Mouse (Mus musculus) heart, embryonic 15.5 days (tissue): ENCODE measurements at regions not wholly inside any gene's neighbourhood (a gene's known extent, or its start where the extent isn't known, plus 50 kb on each side); places are given as distances from the start of the nearest gene placed in this dataset.
A peak's percentile ranks its signal among the peaks of the same experiment; 100 is the strongest.

ENCODE experiments used
- ATAC-seq: fragments of 200-750 bp; cut with Nextera tagmentation; replicated peaks from 2 replicates; pipeline ENCODE4 v1.8.0; 2017; ENCODE audit warnings: low read depth, moderate TSS enrichment; ENCODE audit not compliant: insufficient number of reproducible peaks, insufficient read depth, low FRiP score
- H3K27ac ChIP-seq: fragments of 300-500 bp; sonication (generic); 2 replicates; pipeline ENCODE4 v1.5.1; 2015; ENCODE audit warnings: mild to moderate bottlenecking, inconsistent platforms
- H3K27me3 ChIP-seq: fragments of 300-500 bp; sonication (generic); 2 replicates; pipeline ENCODE4 v1.6.1; 2015; ENCODE audit warnings: inconsistent platforms
- H3K36me3 ChIP-seq: fragments of 300-500 bp; sonication (generic); 2 replicates; pipeline ENCODE4 v1.6.1; 2015; ENCODE audit warnings: mild to moderate bottlenecking, inconsistent platforms
- H3K4me1 ChIP-seq: fragments of 300-500 bp; sonication (generic); replicated peaks from 2 replicates; pipeline ENCODE4 v1.6.1; 2015; ENCODE audit warnings: inconsistent platforms
- H3K4me2 ChIP-seq: fragments of 300-500 bp; sonication (generic); 2 replicates; pipeline ENCODE4 v1.6.1; 2015; ENCODE audit warnings: inconsistent platforms, mild to moderate bottlenecking, moderate library complexity
- H3K4me3 ChIP-seq: fragments of 300-500 bp; sonication (generic); 2 replicates; pipeline ENCODE4 v1.5.1; 2015; ENCODE audit warnings: mild to moderate bottlenecking, inconsistent platforms
- H3K9ac ChIP-seq: fragments of 300-500 bp; sonication (generic); 2 replicates; pipeline ENCODE4 v1.6.1; 2015; ENCODE audit warnings: mild to moderate bottlenecking, inconsistent platforms
- H3K9me3 ChIP-seq: fragments of 300-500 bp; sonication (generic); replicated peaks from 2 replicates; pipeline ENCODE4 v1.6.1; 2016; ENCODE audit warnings: inconsistent platforms
- WGBS: fragments of 180-500 bp; shearing (Covaris S2); methylation state at CpG from one replicate; pipeline ENCODE4 v1.1.7; 2015; ENCODE audit warnings: mixed read lengths; 5-methylcytosine and 5-hydroxymethylcytosine counted together

DNA sequence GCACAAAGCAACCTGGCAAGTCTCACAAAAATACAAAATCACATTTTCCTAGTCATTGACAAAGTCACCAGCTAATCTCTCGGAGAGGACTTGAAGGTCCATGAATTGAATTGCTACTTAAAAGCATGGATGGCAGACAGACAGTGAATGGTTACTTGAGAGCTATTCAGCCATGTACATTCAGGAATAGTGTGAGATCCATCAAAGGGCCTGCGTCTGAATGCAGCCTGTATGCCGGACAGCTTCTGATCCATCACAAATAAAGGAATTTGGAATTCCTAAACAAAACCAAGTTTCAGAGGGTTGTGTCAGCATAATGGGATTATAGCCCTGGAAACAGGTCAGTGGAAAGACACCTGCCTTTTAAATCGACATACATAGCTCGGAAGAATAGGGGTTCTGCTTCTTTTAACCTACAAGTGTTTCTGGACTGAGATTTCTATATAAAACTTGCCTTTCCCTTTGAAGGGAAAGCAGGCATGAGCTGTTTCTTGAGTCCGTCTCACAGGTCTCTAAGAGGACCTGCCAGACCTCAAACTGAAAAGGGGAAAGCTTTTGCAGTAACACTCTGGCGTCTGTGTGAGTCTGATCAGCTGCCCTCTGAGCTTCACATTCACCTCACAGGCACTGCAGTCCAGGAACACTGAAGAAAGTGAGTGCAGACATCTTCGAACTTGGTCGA, 144.1 kb upstream of the Nabp1 start:
- 72% methylated on average over 9 of the region's 9 CpGs for WGBS
- Histone ChIP-seq H3K27me3 (no peaks in the 10 kb centered on the region), H3K4me2 (no peak overlapping the region), H3K4me3 (no peak overlapping the region), H3K9ac (no peak overlapping the region), H3K36me3 (no peaks in the 10 kb centered on the region), H3K27ac (no peak overlapping the region), H3K9me3 (no peaks in the 10 kb centered on the region), H3K4me1 (no peaks in the 10 kb centered on the region)
- ATAC-seq = no peak

DNA sequence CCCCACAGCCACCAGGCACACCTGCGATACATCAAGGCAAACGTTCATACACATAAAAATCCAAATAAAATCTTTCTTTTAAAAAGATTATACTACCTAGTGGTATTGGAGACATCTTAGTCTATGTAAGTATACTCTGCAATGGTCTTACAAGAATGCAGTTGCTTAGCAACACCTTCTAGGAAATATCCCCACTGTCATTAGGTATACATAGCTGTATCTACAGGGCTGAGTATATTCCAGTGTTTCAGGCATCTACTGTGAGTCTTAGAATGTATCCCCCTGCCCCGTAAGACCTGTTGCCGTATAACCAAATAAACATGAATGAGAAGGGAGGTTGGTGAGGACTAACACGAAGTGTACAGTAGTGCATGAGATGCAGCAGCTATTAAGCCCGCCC, 142.8 kb upstream of the Nabp1 start:
- H3K36me3 ChIP-seq = no peaks in the 10 kb centered on the region
- 84% methylated on average over 6 of the region's 6 CpGs for WGBS
- H3K9ac ChIP-seq = no peak overlapping the region
- no peak overlapping the region for H3K27ac ChIP-seq
- no peaks in the 10 kb centered on the region for H3K4me1 ChIP-seq
- H3K4me3 ChIP-seq = no peak overlapping the region
- H3K27me3 ChIP-seq = no peaks in the 10 kb centered on the region
- H3K9me3 ChIP-seq = no peaks in the 10 kb centered on the region
- H3K4me2 ChIP-seq = no peak overlapping the region
- ATAC-seq = no peak

DNA sequence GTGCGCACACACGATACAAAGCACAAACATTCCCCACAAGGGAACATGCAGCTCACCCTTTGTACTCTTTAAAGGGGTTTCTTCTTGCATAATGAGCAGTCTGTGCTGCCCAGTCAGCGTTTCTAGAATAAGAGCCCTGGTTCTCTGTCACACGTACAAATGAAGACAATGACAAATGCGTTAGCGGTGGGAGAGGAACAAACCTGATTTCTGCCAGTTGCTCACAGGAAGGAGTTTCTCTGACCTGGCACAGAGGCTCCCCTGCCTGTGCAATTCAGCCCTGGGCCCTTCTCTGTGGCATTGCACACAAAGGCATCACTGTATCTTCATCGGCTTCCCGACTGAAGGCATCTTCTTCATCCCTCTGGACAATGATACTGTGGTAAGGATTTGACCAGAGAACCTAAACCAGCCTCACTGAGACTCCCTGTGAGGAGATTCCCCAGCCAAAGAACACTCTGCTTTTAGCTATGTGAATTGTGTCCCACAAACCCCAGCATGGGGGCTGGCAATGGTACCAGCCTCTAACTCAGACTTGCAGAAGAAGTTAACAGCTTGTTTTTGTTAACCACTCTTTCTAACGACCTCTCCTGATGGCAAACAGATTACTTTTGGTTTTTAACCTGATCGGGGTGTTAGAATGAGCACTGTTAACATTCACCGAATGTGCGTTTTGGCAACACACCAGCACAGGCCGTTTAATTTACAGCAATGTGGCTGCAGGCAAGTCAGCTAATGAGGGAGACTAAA, 139.5 kb upstream of the Nabp1 start:
- H3K9ac ChIP-seq = no peak overlapping the region
- no peak for ATAC-seq
- 61% methylated on average over 13 of the region's 13 CpGs for WGBS
- H3K4me1 ChIP-seq = no peaks in the 10 kb centered on the region
- no peaks in the 10 kb centered on the region for H3K36me3 ChIP-seq
- H3K4me3 ChIP-seq = no peak overlapping the region
- no peaks in the 10 kb centered on the region for H3K27me3 ChIP-seq
- H3K4me2 ChIP-seq = no peak overlapping the region
- H3K27ac ChIP-seq = no peak overlapping the region
- no peaks in the 10 kb centered on the region for H3K9me3 ChIP-seq

DNA sequence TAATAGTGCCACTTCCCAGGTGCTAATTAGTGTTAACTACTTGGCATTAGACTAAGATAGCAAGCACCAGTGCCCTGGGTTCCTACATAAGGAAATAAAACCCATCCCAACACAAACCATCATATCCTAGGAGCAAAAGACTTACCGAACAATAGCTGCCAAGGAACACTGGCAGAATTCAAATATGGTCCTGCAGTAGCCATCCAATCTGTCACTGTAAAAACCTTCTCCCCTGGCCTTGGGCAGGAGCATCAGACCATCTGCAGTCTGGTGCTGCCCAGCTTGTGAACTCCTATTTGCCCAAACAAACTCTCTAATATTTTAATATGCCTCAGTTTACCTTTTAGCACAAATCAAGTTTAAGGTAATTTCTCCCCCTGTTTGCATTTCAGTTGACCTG, 137.9 kb upstream of the Nabp1 start:
- Histone ChIP-seq H3K9me3 (no peaks in the 10 kb centered on the region), H3K4me2 (no peak overlapping the region), H3K9ac (no peak overlapping the region), H3K27ac (no peak overlapping the region), H3K36me3 (no peaks in the 10 kb centered on the region), H3K4me3 (no peak overlapping the region), H3K4me1 (no peaks in the 10 kb centered on the region), H3K27me3 (no peaks in the 10 kb centered on the region)
- 87% methylated on average over 1 of the region's 1 CpGs for WGBS
- ATAC-seq = no peak

DNA sequence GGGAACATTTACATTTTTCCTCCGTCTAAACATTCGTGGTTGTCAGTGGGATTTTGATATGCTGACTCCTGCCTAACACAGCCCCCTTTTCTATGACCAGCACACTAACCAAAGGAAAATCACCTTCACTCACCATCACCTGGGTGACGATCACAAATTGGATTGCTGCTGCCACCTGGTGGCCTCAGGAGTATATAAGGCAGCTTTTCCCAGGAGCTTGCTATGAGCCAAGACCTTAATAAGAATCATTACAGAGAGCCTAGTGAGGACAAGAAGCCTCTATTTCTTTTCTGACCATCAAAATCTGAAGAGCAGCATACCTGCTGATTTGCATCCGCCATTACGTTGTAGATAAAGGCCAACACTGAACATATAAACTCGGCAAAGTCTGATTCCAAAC, 137.3 kb upstream of the Nabp1 start:
- H3K27me3 ChIP-seq = no peaks in the 10 kb centered on the region
- H3K4me1 ChIP-seq = no peaks in the 10 kb centered on the region
- H3K9ac ChIP-seq = no peak overlapping the region
- no peak overlapping the region for H3K4me2 ChIP-seq
- no peak overlapping the region for H3K4me3 ChIP-seq
- H3K9me3 ChIP-seq = no peaks in the 10 kb centered on the region
- H3K27ac ChIP-seq = no peak overlapping the region
- no peak for ATAC-seq
- 22% methylated on average over 6 of the region's 6 CpGs for WGBS
- no peaks in the 10 kb centered on the region for H3K36me3 ChIP-seq

DNA sequence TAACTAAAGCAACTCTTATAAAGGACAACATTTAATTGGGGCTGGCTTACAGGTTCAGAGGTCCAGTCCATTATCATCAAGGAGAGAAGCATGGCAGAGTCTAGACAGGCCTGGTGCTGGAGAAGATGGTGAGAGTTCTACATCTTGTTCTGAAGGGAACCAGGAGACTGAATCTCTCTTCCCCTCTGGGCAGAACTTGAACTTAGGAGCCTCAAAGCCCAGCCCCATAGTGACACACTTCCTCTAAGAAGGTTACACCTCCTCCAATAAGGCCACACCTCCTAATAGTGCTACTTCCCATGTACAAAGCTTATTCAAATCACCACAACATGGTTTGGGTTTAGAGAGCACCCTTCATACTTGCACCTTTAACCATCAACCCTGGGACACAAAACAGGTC, 136.5 kb upstream of the Nabp1 start:
- Histone ChIP-seq H3K36me3 (no peaks in the 10 kb centered on the region), H3K9ac (no peak overlapping the region), H3K4me1 (no peaks in the 10 kb centered on the region), H3K27me3 (no peaks in the 10 kb centered on the region), H3K4me3 (no peak overlapping the region), H3K27ac (no peak overlapping the region), H3K4me2 (no peak overlapping the region), H3K9me3 (no peaks in the 10 kb centered on the region)
- no peak for ATAC-seq

DNA sequence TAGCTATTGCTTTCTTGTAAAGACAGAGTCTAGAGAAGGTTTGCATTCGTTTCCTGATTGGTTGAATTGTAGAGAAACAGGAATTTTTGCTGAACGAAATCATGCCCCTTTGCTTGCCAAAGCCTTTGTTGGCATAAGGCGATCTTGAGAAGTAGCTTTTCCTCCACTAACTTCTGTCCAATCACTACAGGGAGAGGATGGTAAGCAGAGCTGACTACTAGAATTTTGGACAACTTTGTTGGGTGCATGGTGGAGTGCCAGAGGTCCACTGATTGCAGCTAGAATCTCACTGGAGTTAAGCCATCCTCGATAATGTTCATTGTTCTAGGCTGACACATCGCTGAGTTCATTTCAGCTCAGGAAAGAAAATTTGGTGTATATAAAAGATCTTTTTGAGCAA, 131.1 kb upstream of the Nabp1 start:
- Histone ChIP-seq H3K27ac (no peak overlapping the region), H3K36me3 (no peaks in the 10 kb centered on the region), H3K4me3 (no peak overlapping the region), H3K9ac (no peak overlapping the region), H3K27me3 (no peaks in the 10 kb centered on the region), H3K9me3 (no peaks in the 10 kb centered on the region), H3K4me2 (no peak overlapping the region), H3K4me1 (no peaks in the 10 kb centered on the region)
- ATAC-seq = no peak
- 72% methylated on average over 5 of the region's 5 CpGs for WGBS

DNA sequence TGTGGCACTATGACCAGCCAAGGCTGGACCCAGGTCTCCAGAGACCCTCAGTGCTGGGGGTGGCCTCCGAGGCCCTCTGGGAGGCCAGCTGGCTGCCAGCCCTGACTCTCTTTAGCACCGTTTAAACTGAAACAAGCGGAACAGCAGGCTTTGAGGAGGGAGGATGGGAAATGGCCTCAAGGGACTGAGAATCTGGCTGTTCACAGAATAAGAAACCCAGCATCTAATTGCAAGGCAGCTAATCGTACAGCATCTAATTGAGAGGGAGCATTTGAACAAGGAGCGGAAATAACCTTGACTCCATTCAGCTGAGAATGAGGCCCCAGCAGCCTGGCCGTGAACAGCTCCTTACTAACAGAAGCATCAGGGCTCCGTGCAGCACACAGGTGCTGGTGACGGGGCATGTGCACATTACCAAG, 129.2 kb upstream of the Nabp1 start:
- H3K4me1 ChIP-seq = no peaks in the 10 kb centered on the region

DNA sequence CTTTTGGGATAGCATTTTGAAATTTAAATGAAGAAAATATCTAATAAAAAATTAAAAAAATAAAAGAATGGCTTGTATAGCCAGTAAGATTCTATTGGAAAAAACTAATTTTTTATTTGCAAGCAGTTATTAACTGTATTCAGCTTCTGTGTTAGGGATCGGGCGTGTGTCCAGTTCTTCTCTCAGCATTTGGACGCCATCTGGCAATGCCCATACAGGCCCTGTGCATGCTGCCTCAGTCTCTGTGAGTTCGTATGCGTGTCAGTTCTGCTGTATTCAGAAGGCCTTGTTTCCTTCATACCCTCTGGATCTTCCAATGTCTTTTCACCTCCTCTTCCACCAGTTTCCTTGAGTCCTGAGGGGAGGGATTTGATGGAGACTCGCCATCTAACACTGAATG, 123.8 kb upstream of the Nabp1 start:
- Histone ChIP-seq H3K27me3 (no peaks in the 10 kb centered on the region), H3K4me1 (peaks cover 4% of the 10 kb centered on the region; the same call in 1 of the 2 replicates), H3K4me3 (no peak overlapping the region), H3K27ac (no peak overlapping the region), H3K9ac (no peak overlapping the region), H3K4me2 (no peak overlapping the region), H3K9me3 (no peaks in the 10 kb centered on the region), H3K36me3 (no peaks in the 10 kb centered on the region)
- WGBS = 83% methylated on average over 6 of the region's 6 CpGs
- no peak for ATAC-seq

More for the DNA sequence above, 129.2 kb upstream of the Nabp1 start:
- no peak overlapping the region for H3K4me2 ChIP-seq
- H3K9me3 ChIP-seq = no peaks in the 10 kb centered on the region
- H3K27me3 ChIP-seq = no peaks in the 10 kb centered on the region
- no peak for ATAC-seq
- H3K36me3 ChIP-seq = no peaks in the 10 kb centered on the region
- WGBS = 53% methylated on average over 8 of the region's 8 CpGs
- H3K27ac ChIP-seq = no peak overlapping the region
- no peak overlapping the region for H3K4me3 ChIP-seq
- no peak overlapping the region for H3K9ac ChIP-seq

DNA sequence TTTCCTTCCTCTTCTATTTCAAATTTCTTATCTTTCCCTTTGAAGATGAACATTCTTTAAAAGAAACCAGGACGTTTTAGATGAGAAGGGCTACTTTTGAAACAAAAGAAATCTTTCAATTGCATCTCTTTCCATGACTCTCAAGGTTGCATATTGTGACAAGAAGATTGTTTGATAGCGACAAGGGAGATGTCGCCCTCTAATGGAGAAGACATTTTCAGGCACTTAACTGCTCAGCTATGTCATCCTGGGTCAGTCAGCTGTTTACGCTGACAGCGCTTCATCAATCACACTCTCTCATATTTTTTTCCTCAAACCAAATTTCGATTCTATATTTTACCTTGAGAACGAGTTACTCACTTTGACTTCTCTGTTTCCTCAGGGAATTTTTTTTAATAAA, 122.2 kb upstream of the Nabp1 start:
- Histone ChIP-seq H3K27ac (no peak overlapping the region), H3K36me3 (no peaks in the 10 kb centered on the region), H3K4me1 (peaks cover 4% of the 10 kb centered on the region; the same call in 1 of the 2 replicates), H3K9ac (no peak overlapping the region), H3K4me2 (no peak overlapping the region), H3K9me3 (no peaks in the 10 kb centered on the region), H3K27me3 (no peaks in the 10 kb centered on the region), H3K4me3 (no peak overlapping the region)
- ATAC-seq = no peak
- WGBS = 21% methylated on average over 7 of the region's 7 CpGs

DNA sequence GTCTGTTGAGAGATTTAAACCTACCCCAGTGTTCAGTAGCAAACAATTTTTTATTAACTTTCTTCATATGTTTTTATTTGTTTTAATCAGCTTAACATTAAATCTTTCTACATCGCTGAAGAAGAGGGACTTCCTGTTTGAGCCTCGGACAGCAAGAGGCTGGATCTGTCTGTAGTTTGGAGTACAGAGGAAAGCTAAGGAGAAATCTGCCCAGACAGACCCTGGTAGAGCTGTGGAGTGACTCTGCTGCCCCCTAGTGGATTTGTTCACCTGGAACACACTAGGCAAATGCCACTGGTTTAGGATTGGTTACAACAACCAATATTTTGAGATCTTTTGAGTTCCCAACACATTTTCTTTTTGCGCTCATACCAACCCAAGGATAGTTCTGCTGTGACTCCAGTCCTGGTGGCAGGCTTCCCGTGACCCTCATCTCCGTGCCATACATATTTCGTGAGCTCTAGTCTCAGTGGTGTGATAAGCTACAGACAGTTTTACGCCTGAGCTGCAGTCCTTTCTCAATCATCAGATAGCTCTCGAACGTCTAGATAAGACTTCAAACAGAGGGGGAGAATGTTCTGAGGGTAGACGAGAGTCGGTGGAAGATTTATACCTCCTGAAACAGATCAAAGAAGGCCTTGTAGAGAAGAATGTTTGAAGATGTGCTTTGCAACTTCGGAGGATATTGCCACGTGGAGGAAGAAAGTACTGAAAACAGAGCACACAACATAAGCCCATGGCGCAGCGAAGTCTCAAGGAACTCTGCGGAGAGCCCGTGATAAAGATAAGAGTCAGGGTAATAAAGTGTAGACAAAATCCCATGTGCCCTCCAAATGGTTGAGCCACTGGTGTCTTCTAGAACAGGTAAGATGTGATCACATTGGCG, 119.0 kb upstream of the Nabp1 start:
- Histone ChIP-seq H3K9ac (0 out of 2 replicates have a peak overlapping the region, but pooled peaks have one; percentile 18), H3K4me1 (peaks cover 8% of the 10 kb centered on the region), H3K4me2 (peak overlapping the region; percentile 51), H3K27me3 (no peaks in the 10 kb centered on the region), H3K36me3 (no peaks in the 10 kb centered on the region), H3K27ac (no peak overlapping the region), H3K9me3 (no peaks in the 10 kb centered on the region), H3K4me3 (peak overlapping the region; percentile 20)
- ATAC-seq = peak; percentile 84; the same call in 1 of the 2 replicates
- WGBS = 19% methylated on average over 18 of the region's 18 CpGs
